ENCODE assay signal across 24 mouse cellular contexts in the genomic region with DNA sequence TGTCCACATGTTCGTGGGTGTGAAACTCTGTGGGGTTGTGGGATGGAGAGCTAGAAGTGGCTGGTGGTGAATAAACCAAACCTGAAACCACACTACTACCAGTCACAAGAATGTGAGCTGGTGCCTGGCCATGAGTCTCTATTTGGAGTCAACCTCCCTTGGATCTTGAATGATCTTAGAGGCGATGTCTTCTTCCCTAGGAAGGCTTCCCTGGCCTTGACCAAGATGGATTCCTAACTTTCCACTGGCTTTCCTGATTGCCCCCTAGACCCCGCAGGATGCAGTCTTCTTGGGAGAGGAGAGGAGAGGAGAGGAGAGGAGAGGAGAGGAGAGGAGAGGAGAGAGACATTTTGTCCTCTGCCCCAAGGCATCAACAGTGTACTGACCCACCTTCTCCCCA.
A peak's percentile ranks its signal among the peaks of the same experiment; 100 is the strongest.
DNase-seq lines count a peak whose midpoint lies in the region; ATAC-seq and TF ChIP-seq lines count a peak whose summit lies in the region.
"Had no signal": no experiment of that assay in that cellular context is flagged by ENCODE, and none has a peak within 500 bp of the region (broad histone marks: within the 10 kb centered on the region; RNA-seq: fewer than 3 reads in every experiment).

No protein-coding gene starts in this region.

- no peaks in the 10 kb centered on the region for H3K9me3 ChIP-seq in limb, embryonic 12.5 days
- no peaks in the 10 kb centered on the region for H3K9me3 ChIP-seq in limb, embryonic 10.5 days (replicated peaks)
- H3K9me3 ChIP-seq in stomach, postnatal 0 days (ENCODE audit: control insufficient read depth, low read length) = no peaks in the 10 kb centered on the region
- H3K9me3 ChIP-seq: embryonic facial prominence, embryonic 13.5 days; embryonic facial prominence, embryonic 15.5 days; forebrain, embryonic 13.5 days; forebrain, embryonic 15.5 days; G1E had no signal

- H3K4me2 ChIP-seq in limb, embryonic 12.5 days = 0 out of 2 replicates have a peak overlapping the region, but pooled peaks have one; percentile 1
- H3K4me2 ChIP-seq in stomach, postnatal 0 days (replicated peaks; ENCODE audit: low read depth) = no peak overlapping the region
- H3K4me2 ChIP-seq: embryonic facial prominence, embryonic 13.5 days; embryonic facial prominence, embryonic 15.5 days; forebrain, embryonic 13.5 days; forebrain, embryonic 15.5 days had no signal

- TF ChIP-seq POLR2A in embryonic fibroblast, embryonic 13.5 days (IDR thresholded peaks at IDR 0.05; ENCODE audit: low read depth, low read length) = no peak

- H3K27ac ChIP-seq in limb, embryonic 12.5 days = 0 out of 2 replicates have a peak overlapping the region, but pooled peaks have one; percentile 35
- H3K27ac ChIP-seq in limb, embryonic 10.5 days = no peak overlapping the region; the same call in 1 of the 2 replicates
- H3K27ac ChIP-seq in embryonic fibroblast, embryonic 13.5 days (ENCODE audit: insufficient read depth, low read length) = peak overlapping the region; percentile 16; the same call in 1 of the 2 replicates
- H3K27ac ChIP-seq in stomach, postnatal 0 days (replicated peaks) = no peak overlapping the region
- H3K27ac ChIP-seq: embryonic facial prominence, embryonic 13.5 days; embryonic facial prominence, embryonic 15.5 days; forebrain, embryonic 13.5 days; forebrain, embryonic 15.5 days had no signal

- no peak for TF ChIP-seq CTCF in embryonic fibroblast, embryonic 13.5 days (IDR thresholded peaks at IDR 0.05; ENCODE audit: borderline replicate concordance, insufficient read depth, low read length)
- no peak for TF ChIP-seq CTCF in stomach, postnatal 0 days (IDR thresholded peaks at IDR 0.05; ENCODE audit: low read depth)

- peaks cover 58% of the 10 kb centered on the region for H3K4me1 ChIP-seq in limb, embryonic 12.5 days (replicated peaks)
- peaks cover 63% of the 10 kb centered on the region for H3K4me1 ChIP-seq in limb, embryonic 10.5 days
- peaks cover 1% of the 10 kb centered on the region; the same call in 1 of the 2 replicates for H3K4me1 ChIP-seq in embryonic fibroblast, embryonic 13.5 days (ENCODE audit: control insufficient read depth, insufficient read depth, low read length)
- H3K4me1 ChIP-seq in stomach, postnatal 0 days (replicated peaks; ENCODE audit: control insufficient read depth, insufficient read depth) = no peaks in the 10 kb centered on the region
- H3K4me1 ChIP-seq: forebrain, embryonic 13.5 days; forebrain, embryonic 15.5 days had no signal

- no peak for DNase-seq in limb, embryonic 10.5 days (ENCODE audit: low spot score)
- DNase-seq in stomach, postnatal 0 days (ENCODE audit: low spot score) = no peak
- no peak for DNase-seq in layer of hippocampus, adult 9-11 months
- no peak for DNase-seq in cerebellum, adult 11-12 months
- DNase-seq: adrenal gland, adult 2 months; adrenal gland, postnatal 10 days; adrenal gland, postnatal 36 days; cerebellum, adult 18-20 months; cerebellum, adult 8-10 months; cerebellum, adult 9-11 months; cerebellum, postnatal 14 days; cerebellum, postnatal 36 days; embryo, embryonic 11 days; forebrain, postnatal 0 days had no signal

- TF ChIP-seq EP300 in stomach, postnatal 0 days (optimal IDR thresholded peaks at IDR 0.05) = no peak

- WGBS in limb, embryonic 12.5 days = 84% methylated on average over 3 of the region's 3 CpGs
- WGBS in limb, embryonic 10.5 days = 79% methylated on average over 3 of the region's 3 CpGs
- WGBS in stomach, postnatal 0 days = 83% methylated on average over 3 of the region's 3 CpGs

- no peak overlapping the region for H3K9ac ChIP-seq in limb, embryonic 12.5 days (replicated peaks)
- H3K9ac ChIP-seq in stomach, postnatal 0 days (ENCODE audit: low read length) = no peak overlapping the region
- H3K9ac ChIP-seq: embryonic facial prominence, embryonic 13.5 days; embryonic facial prominence, embryonic 15.5 days; forebrain, embryonic 13.5 days; forebrain, embryonic 15.5 days; forebrain, postnatal 0 days had no signal

- H3K27me3 ChIP-seq in limb, embryonic 12.5 days = no peaks in the 10 kb centered on the region
- no peaks in the 10 kb centered on the region for H3K27me3 ChIP-seq in limb, embryonic 10.5 days (ENCODE audit: low read depth, poor library complexity, severe bottlenecking)
- no peaks in the 10 kb centered on the region for H3K27me3 ChIP-seq in stomach, postnatal 0 days (ENCODE audit: control insufficient read depth, insufficient read depth, low read length)
- H3K27me3 ChIP-seq: embryonic facial prominence, embryonic 13.5 days; embryonic facial prominence, embryonic 15.5 days; forebrain, embryonic 13.5 days; forebrain, embryonic 15.5 days; Patski had no signal

- no peak for ATAC-seq in limb, embryonic 12.5 days (ENCODE audit: insufficient number of reproducible peaks, insufficient read depth, low FRiP score, low TSS enrichment, low read depth)
- 0 out of 2 replicates have a peak, but pooled peaks have one; percentile 26 for ATAC-seq in stomach, postnatal 0 days (ENCODE audit: low FRiP score, low TSS enrichment)
- ATAC-seq: activated CD4-positive, CD25-positive, alpha-beta regulatory T cell, adult 4 months; CD4-positive, CD25-positive, alpha-beta regulatory T cell, adult 4 months; forebrain, embryonic 13.5 days; forebrain, embryonic 15.5 days; forebrain, postnatal 0 days; Patski had no signal

- H3K36me3 ChIP-seq in limb, embryonic 12.5 days = no peaks in the 10 kb centered on the region
- H3K36me3 ChIP-seq in limb, embryonic 10.5 days = no peaks in the 10 kb centered on the region
- no peaks in the 10 kb centered on the region for H3K36me3 ChIP-seq in stomach, postnatal 0 days (ENCODE audit: control insufficient read depth, insufficient read depth, low read length)
- H3K36me3 ChIP-seq: embryonic facial prominence, embryonic 13.5 days; embryonic facial prominence, embryonic 15.5 days; forebrain, embryonic 15.5 days; G1E had no signal

- H3K4me3 ChIP-seq in limb, embryonic 12.5 days (replicated peaks) = no peak overlapping the region
- H3K4me3 ChIP-seq in limb, embryonic 10.5 days = no peak overlapping the region
- H3K4me3 ChIP-seq in embryonic fibroblast, embryonic 13.5 days (ENCODE audit: insufficient read depth, low read length) = no peak overlapping the region
- no peak overlapping the region for H3K4me3 ChIP-seq in stomach, postnatal 0 days (ENCODE audit: low read depth, low read length)
- H3K4me3 ChIP-seq: embryonic facial prominence, embryonic 13.5 days; embryonic facial prominence, embryonic 15.5 days; forebrain, embryonic 13.5 days; forebrain, embryonic 15.5 days had no signal

Comparison
In these comparisons a context has a peak if more than half of its experiments do, and no peak if none do; other contexts are left out.
1. H3K27ac ChIP-seq: peak in limb, embryonic 12.5 days (single experiment) and embryonic fibroblast, embryonic 13.5 days (single experiment); none in limb, embryonic 10.5 days (single experiment) and stomach, postnatal 0 days (single experiment).